Mouse (Mus musculus): ENCODE data around the gene Copg2. TPM values are rescaled to one million over a fixed set of nuclear protein-coding genes. Genes with fewer than 3 reads are reported as not detected.
A peak's percentile ranks its signal among the peaks of the same experiment; 100 is the strongest.
"Not testable (repeated sequence)": the region's sequence is repeated elsewhere in the genome, so short reads cannot be mapped to it uniquely, and the experiment has no call there.

Gene Copg2
- total RNA-seq, 2 experiments from 2014 or later: 31.0 to 32.3 TPM

- DNase-seq: no peak
Measured at GRCm38 (mm10) chr6:30813626-30814025, 83.0 kb downstream of the Copg2 start.

GRCm38 (mm10) chr6:30805053-30805752, 91.4 kb downstream of the Copg2 start:
- peak; percentile 6 for DNase-seq

- peak; percentile 31 for DNase-seq
Measured at GRCm38 (mm10) chr6:30804389-30805052, 92.1 kb downstream of the Copg2 start.

- DNase-seq: not testable (repeated sequence)
Measured at GRCm38 (mm10) chr6:30802915-30803314, 93.7 kb downstream of the Copg2 start.

GRCm38 (mm10) chr6:30751209-30751608, 145.4 kb downstream of the Copg2 start:
- no peak for DNase-seq

DNA sequence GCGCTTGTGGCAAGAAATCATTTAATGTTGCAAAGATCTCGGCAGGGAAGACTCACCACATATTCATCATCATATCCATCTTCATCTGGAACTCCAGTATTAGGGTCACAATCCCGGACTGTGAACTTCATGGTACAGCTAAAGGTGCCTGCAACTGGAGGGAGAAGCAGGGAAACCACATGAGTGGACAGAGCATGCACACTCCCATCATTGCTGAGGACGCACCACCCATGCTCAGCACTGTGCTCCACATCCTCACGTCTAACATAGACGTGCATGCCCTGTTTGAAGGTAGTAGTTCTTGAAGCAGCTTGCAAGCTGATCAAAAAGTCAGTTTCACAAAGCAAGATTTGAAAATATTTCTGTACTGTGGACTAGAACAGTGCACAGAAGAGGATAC, 146.1 kb downstream of the Copg2 start:
- DNase-seq: no peak

DNA sequence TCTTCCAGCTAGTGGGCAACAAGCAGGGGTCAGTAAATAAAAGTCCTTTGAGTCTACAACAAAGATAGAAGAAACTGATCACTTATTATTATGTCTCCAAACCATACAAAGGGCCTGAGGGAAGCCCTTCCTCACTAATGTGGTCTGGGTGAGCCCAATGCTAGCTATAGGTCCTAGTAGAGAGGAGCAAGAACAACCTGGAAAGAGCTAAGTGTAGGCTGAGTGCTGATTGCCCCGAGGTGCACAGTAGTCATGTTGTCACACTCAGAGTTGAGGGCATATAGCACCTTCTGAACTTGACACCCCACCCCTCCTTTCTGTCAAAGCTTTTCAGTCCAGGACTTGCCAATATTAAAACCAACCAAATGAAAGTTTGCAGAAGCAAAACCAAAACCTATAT, 146.7 kb downstream of the Copg2 start:
- DNase-seq: no peak

DNA sequence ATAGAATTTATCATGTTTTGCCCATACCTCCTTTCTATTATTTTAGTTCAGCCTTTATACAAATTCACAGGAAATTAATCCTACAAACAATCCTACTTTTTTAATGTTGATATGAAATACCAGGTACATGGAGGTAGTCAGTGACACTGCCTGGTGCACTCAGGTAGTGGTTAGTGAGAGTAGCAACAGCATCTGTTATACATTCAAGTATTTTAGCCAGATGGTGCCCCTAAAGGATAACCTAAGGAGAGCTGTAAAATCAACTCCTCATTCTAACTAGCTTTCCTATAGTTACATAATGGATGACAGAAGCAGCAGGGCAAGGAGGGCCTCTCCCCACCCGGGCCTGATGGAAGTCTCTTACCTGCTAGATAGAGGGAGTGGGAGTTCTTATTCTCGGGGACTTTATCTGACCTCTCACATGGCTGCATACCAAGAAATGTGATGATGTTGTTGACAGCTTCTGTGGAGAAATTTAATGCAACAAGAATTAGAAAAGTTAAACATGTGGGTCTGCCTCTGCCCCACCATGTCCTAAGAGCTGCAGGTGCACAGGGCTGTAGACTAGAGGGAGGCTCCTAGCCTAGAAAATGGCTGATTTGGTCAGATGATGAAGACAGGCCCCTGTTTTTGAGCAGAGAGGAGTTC, 147.4 kb downstream of the Copg2 start:
- no peak for DNase-seq

GRCm38 (mm10) chr6:30748358-30748910, 148.2 kb downstream of the Copg2 start:
- DNase-seq: no peak

DNA sequence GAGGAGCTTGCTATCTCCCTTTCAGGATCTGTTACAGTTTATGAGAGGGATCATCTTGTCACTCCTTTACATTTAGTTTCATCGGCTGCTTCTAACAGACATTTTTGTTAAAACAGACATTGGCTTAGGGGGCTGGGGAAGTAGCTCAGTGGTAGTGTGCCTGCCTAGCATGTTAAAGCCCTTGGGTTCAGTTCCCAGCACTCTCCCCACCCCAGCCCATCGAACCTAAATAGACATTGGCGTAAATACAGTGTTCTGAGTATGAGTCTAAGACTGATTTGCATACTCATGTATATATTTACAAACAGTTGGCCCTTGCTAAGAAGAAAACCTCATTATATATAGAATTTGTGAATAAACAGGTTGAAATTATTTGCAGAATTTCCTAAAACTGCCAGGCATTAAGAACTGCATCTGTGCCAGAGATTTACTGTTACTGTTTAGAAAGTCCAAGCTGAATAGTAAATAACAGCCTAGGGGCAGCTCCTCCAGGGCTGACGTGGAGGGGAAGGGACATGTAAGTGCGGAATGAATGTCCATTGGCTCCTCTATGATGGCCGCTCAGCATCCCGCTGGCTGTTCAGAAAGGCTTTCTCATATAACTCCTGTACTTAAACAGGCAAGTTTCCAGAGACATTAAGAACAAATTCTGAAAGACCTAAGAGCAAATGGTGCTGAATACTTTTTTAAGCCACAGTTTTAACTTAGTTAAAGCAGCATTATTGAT, 148.8 kb downstream of the Copg2 start:
- DNase-seq: no peak

DNA sequence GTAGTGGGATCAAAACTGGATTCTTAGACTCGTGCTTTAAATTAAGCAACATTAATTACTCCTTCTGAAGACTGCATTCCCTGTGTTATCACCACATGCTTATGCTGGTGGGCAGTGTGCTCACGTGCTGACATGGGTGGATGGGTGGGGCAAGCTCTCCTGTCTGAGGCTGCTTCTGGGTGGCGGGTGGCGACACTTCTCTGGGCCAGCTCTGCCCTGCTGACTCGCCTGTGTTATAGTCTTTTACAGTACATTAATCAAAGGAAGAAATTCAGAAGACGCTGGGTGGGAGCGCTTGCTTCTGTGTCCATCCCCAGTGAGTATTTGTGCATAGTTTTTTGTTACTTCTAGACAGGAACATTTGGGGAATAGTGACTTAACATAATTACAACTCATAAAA, 151.0 kb downstream of the Copg2 start:
- no peak for DNase-seq

- no peak for DNase-seq
Measured at GRCm38 (mm10) chr6:30744846-30745245, 151.7 kb downstream of the Copg2 start.

DNA sequence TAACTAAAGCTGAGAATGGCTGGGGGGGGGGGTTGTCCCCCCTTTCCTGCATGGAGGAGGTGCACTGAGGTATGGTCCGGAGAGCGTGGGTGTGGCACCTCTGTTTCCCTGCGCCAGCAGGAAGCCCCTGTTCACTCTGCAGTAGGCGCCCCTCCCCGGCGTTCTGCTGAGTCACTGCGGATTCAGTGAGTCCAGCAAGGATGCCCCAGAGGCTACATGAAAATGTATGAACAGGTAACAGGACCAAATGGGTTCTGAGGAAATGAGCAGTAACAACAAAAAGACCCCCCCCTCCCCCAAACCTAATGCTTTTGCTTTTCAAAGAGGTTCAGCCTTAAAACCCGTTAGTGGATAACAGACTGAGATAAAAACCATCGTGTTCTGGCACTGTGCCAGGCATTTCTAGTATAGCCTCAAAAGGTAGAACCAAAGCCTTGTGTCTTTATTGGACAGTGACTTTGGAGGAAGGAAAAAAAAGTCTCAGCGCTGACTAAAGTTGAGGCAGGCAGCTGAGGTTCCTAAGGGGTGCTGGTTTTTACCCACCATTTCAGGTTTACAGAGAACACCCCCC, 157.3 kb downstream of the Copg2 start:
- no peak for DNase-seq

- no peak for DNase-seq
Measured at GRCm38 (mm10) chr6:30738464-30739006, 158.1 kb downstream of the Copg2 start.

DNA sequence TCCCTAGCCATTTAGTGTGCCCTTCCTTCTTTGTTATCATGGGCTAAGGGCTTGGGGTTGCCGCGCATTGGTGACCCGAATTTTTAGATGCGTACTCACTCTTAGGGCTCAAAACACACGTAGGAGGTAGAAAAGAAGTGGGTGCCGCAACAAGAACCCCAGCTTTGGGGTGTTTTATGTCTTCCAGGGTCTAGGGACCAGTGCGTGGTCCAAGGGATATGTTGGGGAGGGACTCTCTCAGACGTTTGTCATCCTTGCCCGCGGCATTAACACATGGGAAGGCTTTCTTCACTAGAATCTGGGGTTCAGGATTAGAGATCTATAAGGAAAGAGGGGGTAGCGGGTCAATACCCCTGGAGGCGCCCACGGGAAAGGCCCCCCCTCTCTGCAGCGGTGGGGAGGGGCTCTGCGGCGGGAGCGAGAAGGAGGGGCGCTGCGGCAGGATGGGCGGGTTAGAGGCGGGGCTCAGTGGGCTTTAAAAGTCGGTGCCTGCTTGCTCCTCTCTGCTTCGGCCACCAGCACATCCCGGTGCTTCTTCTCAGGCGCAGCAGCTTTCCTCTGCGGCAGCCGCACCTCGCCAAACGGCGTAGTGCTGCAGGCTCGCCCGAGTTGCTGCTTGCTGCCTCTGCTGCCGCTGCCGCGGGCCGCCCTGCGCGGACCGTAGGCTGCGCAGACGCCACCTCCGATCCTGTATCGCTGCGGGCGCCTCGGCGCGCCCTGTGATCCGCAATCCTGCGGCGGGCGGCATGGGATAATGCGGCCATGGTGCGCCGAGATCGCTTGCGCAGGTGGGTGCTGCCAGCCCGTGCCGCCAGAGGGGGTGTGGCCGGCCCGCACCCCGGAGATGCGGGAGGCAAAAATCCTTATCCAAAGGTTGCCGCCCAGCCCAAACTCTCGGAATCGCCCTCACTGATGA, 158.8 kb downstream of the Copg2 start:
- DNase-seq: peak; percentile 83

DNA sequence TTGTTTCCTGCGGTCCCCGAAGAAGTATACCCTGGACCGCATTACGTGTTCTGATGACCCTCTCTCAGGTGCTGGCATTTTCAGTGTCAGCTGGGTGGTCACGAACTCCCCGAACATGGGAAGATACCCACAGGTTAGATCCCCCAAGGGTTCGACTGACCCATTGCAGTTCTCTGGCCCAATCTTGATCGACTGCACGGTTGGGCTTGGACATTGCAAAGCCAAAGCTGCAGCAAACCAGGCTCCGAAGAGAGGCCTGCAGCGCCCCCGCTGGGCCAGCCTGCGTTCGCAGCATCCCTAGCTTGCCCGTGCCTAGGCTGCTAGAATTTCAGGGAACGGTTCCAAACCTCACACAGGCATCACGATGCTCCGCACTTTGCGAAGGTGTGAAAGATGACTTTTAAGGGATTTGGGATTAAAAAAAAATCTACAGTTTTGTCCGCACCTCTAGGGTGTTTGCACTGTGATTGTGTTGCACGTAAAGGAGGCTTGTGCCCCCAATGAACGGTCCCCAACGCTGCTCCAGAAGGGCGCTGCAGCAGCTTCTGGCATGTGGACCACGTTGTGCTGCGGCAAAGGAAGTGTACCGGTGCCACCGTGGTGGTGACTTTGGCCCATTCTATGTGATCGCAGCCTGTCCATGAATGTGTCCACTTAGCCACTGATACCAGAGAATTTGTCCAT, 159.6 kb downstream of the Copg2 start:
- peak; percentile 78 for DNase-seq

DNA sequence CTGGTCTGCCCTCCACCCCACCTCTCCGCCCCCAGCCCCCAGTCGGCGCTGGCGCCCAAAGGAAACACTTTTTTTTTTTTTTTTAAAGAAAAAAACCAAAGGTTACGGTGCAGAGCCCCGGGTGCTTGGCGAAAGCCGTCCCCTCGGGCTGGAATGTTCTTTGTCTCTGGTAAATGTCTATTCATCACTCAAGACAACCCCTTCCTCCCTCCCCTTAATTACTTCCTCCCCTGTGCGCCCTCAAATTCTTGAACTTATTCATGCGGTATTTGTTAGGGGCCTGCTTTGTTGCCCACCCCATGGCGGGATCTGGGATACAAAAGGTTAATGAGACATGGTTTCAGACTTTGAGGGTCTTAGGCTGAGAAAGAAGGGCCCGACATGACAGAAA, 160.2 kb downstream of the Copg2 start:
- no peak for DNase-seq

GRCm38 (mm10) chr6:30735728-30736371, 160.7 kb downstream of the Copg2 start:
- no peak for DNase-seq

DNA sequence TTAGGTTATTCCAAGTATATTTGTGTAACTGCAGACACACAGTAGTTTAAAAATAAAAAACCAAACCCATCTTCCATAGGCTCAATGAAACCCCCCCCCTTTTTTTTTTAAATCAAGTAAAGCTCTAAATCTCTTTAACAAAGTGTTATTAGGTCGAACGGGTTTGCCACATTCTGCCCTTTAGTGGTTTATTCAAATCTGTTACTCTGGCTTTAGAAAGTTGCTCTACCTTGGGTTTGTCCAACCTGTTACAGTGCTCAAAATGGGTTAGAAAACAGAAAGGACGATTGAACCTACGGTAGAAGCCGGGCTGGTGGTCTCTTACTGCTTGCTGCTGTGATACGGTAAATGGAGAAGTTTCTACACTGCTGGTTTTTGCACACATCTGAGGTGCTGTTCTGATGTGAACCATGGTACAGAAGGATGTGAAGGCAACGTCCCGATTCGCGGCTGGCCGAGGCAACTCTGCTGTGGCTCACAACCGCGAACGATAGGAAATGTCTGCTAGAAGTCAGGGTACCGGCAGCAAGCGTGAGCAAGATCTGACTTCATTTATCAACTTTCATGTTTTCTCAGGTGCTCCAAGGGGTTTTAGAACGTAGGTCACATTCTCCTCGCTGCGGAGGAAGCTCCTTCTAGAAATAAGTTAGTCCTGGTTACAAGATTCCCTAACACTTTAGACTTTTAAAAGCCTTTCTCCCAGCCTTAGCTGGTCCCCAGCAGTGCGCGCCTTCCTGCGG, 161.4 kb downstream of the Copg2 start:
- no peak for DNase-seq
